Mouse (Mus musculus) embryonic facial prominence, embryonic 14.5 days (tissue): ENCODE data around the gene Olfr61. TPM values are rescaled to one million over a fixed set of nuclear protein-coding genes. Genes with fewer than 3 reads are reported as not detected.
"Not testable (repeated sequence)": the region's sequence is repeated elsewhere in the genome, so short reads cannot be mapped to it uniquely, and the experiment has no call there.

Experiments
- ATAC-seq: fragments of 200-750 bp; cut with Nextera tagmentation; 2 replicates; pipeline ENCODE4 v1.8.0; 2017; ENCODE audit warnings: low read depth, moderate number of reproducible peaks, moderate TSS enrichment
- DNase-seq: peaks from one replicate; pipeline ENCODE4 v3.0.0-alpha.2; 2015; ENCODE audit warnings: low spot score
- H3K27ac ChIP-seq: fragments of 300-500 bp; sonication (generic); replicated peaks from 2 replicates; pipeline ENCODE4 v1.5.1; 2014; ENCODE audit warnings: low read depth, mild to moderate bottlenecking, low read length, moderate library complexity
- H3K27me3 ChIP-seq: fragments of 300-500 bp; sonication (generic); replicated peaks from 2 replicates; pipeline ENCODE4 v1.6.1; 2014; ENCODE audit warnings: low read length; ENCODE audit not compliant: control insufficient read depth, insufficient read depth
- H3K36me3 ChIP-seq: fragments of 300-500 bp; sonication (generic); 2 replicates; pipeline ENCODE4 v1.6.1; 2014; ENCODE audit warnings: low read length, mixed read lengths; ENCODE audit not compliant: control insufficient read depth, insufficient read depth
- H3K4me1 ChIP-seq: fragments of 300-500 bp; sonication (generic); 2 replicates; pipeline ENCODE4 v1.6.1; 2014; ENCODE audit warnings: antibody characterized with exemption, low read length; ENCODE audit not compliant: control insufficient read depth, insufficient read depth
- H3K4me2 ChIP-seq: fragments of 300-500 bp; sonication (generic); 2 replicates; pipeline ENCODE4 v1.6.1; 2014; ENCODE audit warnings: low read depth, mild to moderate bottlenecking, low read length, moderate library complexity, mixed read lengths
- H3K4me3 ChIP-seq: fragments of 300-500 bp; sonication (generic); 2 replicates; pipeline ENCODE4 v1.5.1; 2014; ENCODE audit warnings: low read depth, mild to moderate bottlenecking, low read length
- H3K9ac ChIP-seq: fragments of 300-500 bp; sonication (generic); 2 replicates; pipeline ENCODE4 v1.6.1; 2014; ENCODE audit warnings: low read depth, mild to moderate bottlenecking, low read length, moderate library complexity, mixed read lengths
- H3K9me3 ChIP-seq: fragments of 300-500 bp; sonication (generic); 2 replicates; pipeline ENCODE4 v1.6.1; 2016; ENCODE audit warnings: low read length; ENCODE audit not compliant: control insufficient read depth
- WGBS: fragments of 180-500 bp; shearing (Covaris S2); extraction: QIAGEN DNeasy Blood & Tissue Kit; methylation state at CpG from one replicate; pipeline ENCODE4 v1.1.7; 2014; 5-methylcytosine and 5-hydroxymethylcytosine counted together
- polyA plus RNA-seq: library from polyadenylated mRNA; unstranded; fragments of >200 nt; fragmentation: Nextera tagmentation; extraction: Ambion mirVana; gene quantifications from 2 replicates; pipeline ENCODE4 v1.2.1, GENCODE M21; 2014

Gene Olfr61
- polyA plus RNA-seq: not detected in 2 replicates

GRCm38 (mm10) chr7:140628670-140629069 lies at the start of gene Olfr61:
Gene Olfr61, plus strand, starts transcription at chr7:140628970.
- not testable (repeated sequence) for ATAC-seq, H3K4me3 ChIP-seq, H3K9me3 ChIP-seq, H3K27me3 ChIP-seq, H3K27ac ChIP-seq, H3K9ac ChIP-seq, DNase-seq, H3K36me3 ChIP-seq, H3K4me2 ChIP-seq, H3K4me1 ChIP-seq
- 82% methylated on average over 3 of the region's 3 CpGs for WGBS

GRCm38 (mm10) chr7:140600969-140601368 lies 27.8 kb upstream of the Olfr61 start, which contains the start of gene Olfr46:
Gene Olfr46, plus strand, starts transcription at chr7:140601269.
- H3K36me3 ChIP-seq, H3K4me2 ChIP-seq, DNase-seq, H3K9me3 ChIP-seq, H3K4me1 ChIP-seq, H3K4me3 ChIP-seq, H3K27me3 ChIP-seq, ATAC-seq, H3K27ac ChIP-seq, H3K9ac ChIP-seq: not testable (repeated sequence)
- WGBS: 75% methylated on average over 2 of the region's 2 CpGs

GRCm38 (mm10) chr7:140630559-140630958 lies 1.8 kb downstream of the Olfr61 start:
- H3K9ac ChIP-seq: no peak overlapping the region
- no peaks in the 10 kb centered on the region for H3K9me3 ChIP-seq
- no peaks in the 10 kb centered on the region for H3K27me3 ChIP-seq
- WGBS: 68% methylated on average over 1 of the region's 1 CpGs
- H3K36me3 ChIP-seq: no peaks in the 10 kb centered on the region
- no peak overlapping the region for H3K27ac ChIP-seq
- DNase-seq (no peak), ATAC-seq (no peak)
- no peak overlapping the region for H3K4me3 ChIP-seq
- H3K4me2 ChIP-seq: no peak overlapping the region
- no peaks in the 10 kb centered on the region for H3K4me1 ChIP-seq

GRCm38 (mm10) chr7:140646152-140646551 lies 17.4 kb downstream of the Olfr61 start, which contains the start of gene Olfr53:
Gene Olfr53, plus strand, starts transcription at chr7:140646452.
- 70% methylated on average over 1 of the region's 1 CpGs for WGBS
- Histone ChIP-seq H3K4me2 (no peak within 1 kb of the TSS), H3K9me3 (no peaks in the 10 kb centered on the region), H3K36me3 (no peaks in the 10 kb centered on the region), H3K4me1 (no peaks in the 10 kb centered on the region), H3K9ac (no peak within 1 kb of the TSS), H3K4me3 (no peak within 1 kb of the TSS), H3K27ac (no peak within 1 kb of the TSS), H3K27me3 (no peaks in the 10 kb centered on the region)
- DNase-seq (no peak), ATAC-seq (no peak)

GRCm38 (mm10) chr7:140659630-140660029 lies 30.9 kb downstream of the Olfr61 start, which contains the start of gene Olfr539:
Gene Olfr539, plus strand, starts transcription at chr7:140659930.
- H3K4me3 ChIP-seq: no peak within 1 kb of the TSS
- no peaks in the 10 kb centered on the region for H3K4me1 ChIP-seq
- H3K27ac ChIP-seq: no peak within 1 kb of the TSS
- ATAC-seq (no peak), DNase-seq (no peak)
- 66% methylated on average over 4 of the region's 4 CpGs for WGBS
- H3K36me3 ChIP-seq: no peaks in the 10 kb centered on the region
- H3K4me2 ChIP-seq: no peak within 1 kb of the TSS
- no peak within 1 kb of the TSS for H3K9ac ChIP-seq
- H3K27me3 ChIP-seq: no peaks in the 10 kb centered on the region
- H3K9me3 ChIP-seq: no peaks in the 10 kb centered on the region

GRCm38 (mm10) chr7:140670693-140671092 lies 41.9 kb downstream of the Olfr61 start:
- not testable (repeated sequence) for DNase-seq, H3K4me3 ChIP-seq, H3K27me3 ChIP-seq, H3K9me3 ChIP-seq, H3K9ac ChIP-seq, H3K36me3 ChIP-seq, H3K4me1 ChIP-seq, H3K27ac ChIP-seq, ATAC-seq, H3K4me2 ChIP-seq
- WGBS: 80% methylated on average over 3 of the region's 3 CpGs

- 2% methylated on average over 4 of the region's 6 CpGs for WGBS
- Histone ChIP-seq H3K27ac (no peak overlapping the region), H3K4me1 (no peaks in the 10 kb centered on the region), H3K36me3 (no peaks in the 10 kb centered on the region), H3K27me3 (no peaks in the 10 kb centered on the region), H3K4me2 (no peak overlapping the region), H3K9me3 (peaks cover 3% of the 10 kb centered on the region; the same call in 1 of the 2 replicates), H3K4me3 (no peak overlapping the region), H3K9ac (no peak overlapping the region)
- ATAC-seq: no peak
- peak; percentile 8 for DNase-seq
These were observed 47.1 kb downstream of the Olfr61 start for GRCm38 (mm10) chr7:140675863-140676262.

- H3K9ac ChIP-seq, H3K27me3 ChIP-seq, H3K4me3 ChIP-seq, H3K4me1 ChIP-seq, H3K27ac ChIP-seq, DNase-seq, H3K36me3 ChIP-seq, ATAC-seq, H3K4me2 ChIP-seq, H3K9me3 ChIP-seq: not testable (repeated sequence)
- 64% methylated on average over 4 of the region's 4 CpGs for WGBS
These were observed 50.8 kb downstream of the Olfr61 start for GRCm38 (mm10) chr7:140679591-140679990.

- Histone ChIP-seq H3K36me3 (no peaks in the 10 kb centered on the region), H3K9ac (no peak within 1 kb of the TSS), H3K27ac (no peak within 1 kb of the TSS), H3K4me2 (no peak within 1 kb of the TSS), H3K9me3 (no peaks in the 10 kb centered on the region), H3K4me3 (no peak within 1 kb of the TSS), H3K4me1 (no peaks in the 10 kb centered on the region), H3K27me3 (no peaks in the 10 kb centered on the region)
- ATAC-seq (no peak), DNase-seq (no peak)
- 95% methylated on average over 1 of the region's 1 CpGs for WGBS
These were observed 52.9 kb downstream of the Olfr61 start, which contains the start of gene Olfr45 for GRCm38 (mm10) chr7:140681651-140682050. Gene Olfr45, plus strand, starts transcription at chr7:140681951.
